Mouse (Mus musculus) T-helper 2 cell (primary cell): ENCODE measurements around the gene Ubl5.
"Not testable (repeated sequence)": the region's sequence is repeated elsewhere in the genome, so short reads cannot be mapped to it uniquely, and the experiment has no call there.

Experiments used
- in situ Hi-C: fragments of 300-600 bp; cut with MboI, MseI; formaldehyde crosslinking; loops from one replicate; pipeline ENCODE4 v1.15.1; 2025; ENCODE audit warnings: high pct_unique_total_duplicates

Gene Ubl5

GRCm38 (mm10) chr9:20652260-20652658 is 9.6 kb downstream of the Ubl5 start:
- in situ Hi-C loops = loop anchor here (5.0 kb wide), 1 partner anchor 190 kb away; the partner anchor contains the start of gene Zfp26

GRCm38 (mm10) chr9:20653859-20654258 is 11.2 kb downstream of the Ubl5 start:
- in situ Hi-C loops = loop anchor here (5.0 kb wide), 1 partner anchor 192 kb away; the partner anchor contains the start of gene Zfp26

- in situ Hi-C loops = no loop called here
Observed at GRCm38 (mm10) chr9:20657546-20657945, 14.9 kb downstream of the Ubl5 start.

- in situ Hi-C loops = no loop called here
Observed at GRCm38 (mm10) chr9:20662325-20662724, 19.6 kb downstream of the Ubl5 start.

- in situ Hi-C loops = no loop called here
Observed at GRCm38 (mm10) chr9:20662874-20663273, 20.2 kb downstream of the Ubl5 start.

- in situ Hi-C loops = no loop called here
Observed at GRCm38 (mm10) chr9:20663956-20664355, 21.3 kb downstream of the Ubl5 start.

GRCm38 (mm10) chr9:20664366-20664765 is 21.7 kb downstream of the Ubl5 start:
- in situ Hi-C loops = no loop called here

- in situ Hi-C loops = no loop called here
Observed at GRCm38 (mm10) chr9:20664982-20665637, 22.4 kb downstream of the Ubl5 start.

GRCm38 (mm10) chr9:20665925-20666324 is 23.2 kb downstream of the Ubl5 start:
- in situ Hi-C loops = no loop called here

- in situ Hi-C loops = no loop called here
Observed at GRCm38 (mm10) chr9:20666510-20667034, 23.9 kb downstream of the Ubl5 start.

GRCm38 (mm10) chr9:20668065-20668464 is 25.4 kb downstream of the Ubl5 start:
- in situ Hi-C loops = no loop called here

- in situ Hi-C loops = no loop called here
Observed at GRCm38 (mm10) chr9:20672047-20672446, 29.4 kb downstream of the Ubl5 start.

- in situ Hi-C loops = loop anchor here (5.0 kb wide), 1 partner anchor 34 kb away; no protein-coding TSS in a partner anchor
Observed at GRCm38 (mm10) chr9:20677892-20678291, 35.2 kb downstream of the Ubl5 start.

- in situ Hi-C loops = no loop called here
Observed at GRCm38 (mm10) chr9:20680378-20680958, 37.8 kb downstream of the Ubl5 start.

- in situ Hi-C loops = no loop called here
Observed at GRCm38 (mm10) chr9:20681546-20682388, 39.1 kb downstream of the Ubl5 start.

GRCm38 (mm10) chr9:20682389-20682722 is 39.7 kb downstream of the Ubl5 start:
- in situ Hi-C loops = no loop called here

- in situ Hi-C loops = no loop called here
Observed at GRCm38 (mm10) chr9:20685081-20685861, 42.6 kb downstream of the Ubl5 start.

GRCm38 (mm10) chr9:20689403-20689802 is 46.7 kb downstream of the Ubl5 start:
- in situ Hi-C loops = no loop called here

GRCm38 (mm10) chr9:20689913-20690312 is 47.2 kb downstream of the Ubl5 start:
- in situ Hi-C loops = no loop called here

GRCm38 (mm10) chr9:20690449-20690848 is 47.8 kb downstream of the Ubl5 start:
- in situ Hi-C loops = not testable (repeated sequence)

- in situ Hi-C loops = no loop called here
Observed at GRCm38 (mm10) chr9:20692863-20693262, 50.2 kb downstream of the Ubl5 start.
